Mouse (Mus musculus) adrenal gland, adult 2 months (tissue): ENCODE measurements around the gene Lrrc46. TPM values are rescaled to one million over a fixed set of nuclear protein-coding genes. Genes with fewer than 3 reads are reported as not detected.
A peak's percentile ranks its signal among the peaks of the same experiment; 100 is the strongest.

Experiments used
- DNase-seq: peaks from one replicate; pipeline ENCODE4 v3.0.0; 2021
- microRNA-seq, 2 experiments: library from miRNA; unstranded; fragments of <30 nt; microRNA quantifications; one replicate each; pipeline ENCODE4 v1.2.0; 2021
- polyA plus RNA-seq: library from polyadenylated mRNA; depleted of rRNA; stranded (reverse); fragments of >200 nt; gene quantifications from 2 replicates; pipeline ENCODE4 v1.2.3, GENCODE M21; 2012; rRNA removed
- total RNA-seq, 2 experiments: library from RNA; stranded (reverse); gene quantifications; 2 replicates each; pipeline ENCODE4 v1.2.3; 2021

Lrrc46 gene
- total and polyA plus RNA-seq, 3 experiments, result 0.47 to 1.1 (median 0.98) TPM

GRCm38 (mm10) chr11:97013121-97013670 is 28.0 kb downstream of the Lrrc46 start, which contains the start of gene Sp6:
Gene Sp6 (plus strand): TSS chr11:97013394.
- no peak for DNase-seq

GRCm38 (mm10) chr11:97009198-97009790 is 31.9 kb downstream of the Lrrc46 start:
- no peak for DNase-seq

GRCm38 (mm10) chr11:97007093-97007794 is 34.0 kb downstream of the Lrrc46 start:
- no peak for DNase-seq

DNA sequence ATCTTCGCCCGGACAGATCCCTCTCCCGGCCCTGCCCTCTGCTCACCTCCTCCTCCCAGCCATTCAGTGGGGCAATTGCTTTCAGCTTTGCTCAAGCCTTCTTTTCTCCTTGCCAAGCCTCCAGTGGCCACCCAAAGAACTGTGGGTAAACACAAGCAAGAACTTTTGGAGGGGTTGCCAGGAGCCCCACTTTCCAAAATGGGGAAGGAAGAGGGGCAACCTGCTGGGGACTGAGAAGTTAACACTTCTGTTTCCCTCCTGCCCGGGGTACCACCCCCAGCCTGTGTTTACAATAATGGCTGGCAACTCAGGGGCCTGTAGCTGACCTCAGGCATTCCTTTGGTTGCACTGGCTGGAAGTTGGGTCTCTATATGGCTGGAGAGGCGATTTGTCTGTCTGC is 38.0 kb downstream of the Lrrc46 start:
- DNase-seq, result no peak

- DNase-seq, result peak; percentile 44
Measured at GRCm38 (mm10) chr11:96997380-96997956, 43.7 kb downstream of the Lrrc46 start.

DNA sequence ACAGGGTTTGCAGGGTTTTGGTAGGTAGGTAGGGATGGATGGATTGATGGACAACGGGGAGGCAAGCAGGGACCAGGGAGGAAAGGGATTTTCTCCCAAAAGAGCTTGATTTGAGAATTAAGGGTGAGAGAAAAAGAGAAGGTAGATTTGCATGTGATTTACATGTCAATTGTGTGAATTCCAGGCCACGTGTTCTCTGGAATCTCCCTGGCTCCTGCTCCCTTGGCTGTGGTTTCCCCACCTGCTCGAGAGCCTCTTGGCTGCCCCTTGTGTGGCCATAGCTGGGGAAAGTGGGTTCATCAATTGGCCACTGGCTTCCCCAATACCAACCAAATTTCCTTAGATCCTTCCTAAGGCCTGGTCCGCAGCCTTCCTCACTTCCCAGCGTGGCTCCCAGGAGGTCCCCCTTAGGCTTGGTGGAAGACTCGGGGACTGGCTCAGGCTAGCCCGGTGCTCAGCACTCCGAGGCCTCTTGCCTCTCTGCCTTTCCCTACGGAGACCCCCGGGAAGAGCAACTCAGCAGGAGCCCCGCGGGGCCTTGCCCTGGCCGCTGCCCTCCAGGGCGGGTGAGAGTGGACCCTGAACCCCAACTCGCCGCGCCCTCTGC is 44.3 kb downstream of the Lrrc46 start:
- DNase-seq, result no peak

DNA sequence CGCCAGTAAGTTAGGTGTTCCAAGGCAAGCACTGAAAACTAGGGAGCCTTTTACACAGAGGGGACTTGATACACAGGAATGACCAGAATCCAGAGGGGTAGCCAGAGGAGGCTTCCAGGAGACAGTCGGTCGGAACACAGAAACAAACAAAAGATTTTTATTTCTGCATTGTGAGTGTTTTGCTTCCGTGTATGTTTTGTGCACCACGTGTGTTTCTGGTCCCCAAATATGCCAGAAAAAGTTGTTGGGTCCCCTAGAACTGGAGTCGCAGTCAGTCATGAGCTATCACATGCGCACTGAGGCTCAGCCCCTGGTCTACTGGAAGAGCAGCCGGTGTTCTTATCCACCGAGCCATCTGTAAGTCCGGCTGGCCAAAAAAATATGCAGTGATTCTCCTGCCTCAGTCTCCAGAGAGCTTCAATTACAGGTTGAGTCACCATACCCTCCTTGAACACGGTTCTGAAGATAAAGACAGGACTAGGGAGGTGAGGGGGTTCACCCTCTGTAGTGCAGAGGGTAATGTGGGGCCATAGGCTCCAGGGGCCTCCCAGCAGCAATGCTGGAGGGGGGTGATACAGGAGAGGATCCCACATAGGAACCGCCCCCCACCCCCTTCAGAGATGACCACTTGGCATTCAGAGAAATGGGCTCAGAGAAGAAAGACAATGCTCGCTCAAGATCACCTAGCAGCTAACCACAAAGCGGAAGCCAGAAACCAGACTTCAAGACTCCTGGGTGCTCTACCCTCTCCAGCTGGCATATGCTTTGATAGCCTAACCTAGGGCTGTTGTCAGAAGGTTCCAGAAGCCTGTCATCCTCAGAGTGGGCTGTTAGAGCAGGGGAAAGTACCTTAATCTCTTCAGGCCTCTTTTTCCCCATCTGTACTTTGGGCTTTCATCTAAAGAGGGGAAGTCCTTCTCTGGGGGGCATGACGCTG is 45.1 kb downstream of the Lrrc46 start:
- DNase-seq, result no peak

DNA sequence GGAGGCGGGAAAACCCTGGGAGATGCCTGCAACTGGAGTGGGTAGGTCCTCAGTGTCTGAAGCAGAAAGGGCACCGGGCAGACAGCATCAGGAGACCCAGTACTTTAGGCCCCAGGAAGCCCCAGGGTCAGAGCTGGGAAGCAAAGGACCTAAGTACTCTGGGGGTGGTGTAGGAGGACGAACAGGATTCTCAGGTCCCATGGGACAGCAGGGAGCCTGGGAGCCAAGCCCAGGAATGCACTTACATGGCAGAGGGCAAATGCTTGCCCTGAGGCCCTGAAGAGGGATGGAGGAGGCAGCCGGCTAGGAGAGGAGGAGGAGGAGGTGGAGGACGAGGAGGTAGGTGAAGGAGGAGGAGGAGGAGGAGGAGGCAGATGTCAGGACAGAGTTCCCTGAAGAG is 46.2 kb downstream of the Lrrc46 start:
- DNase-seq, result no peak

GRCm38 (mm10) chr11:96992722-96993311 is 48.4 kb downstream of the Lrrc46 start:
- DNase-seq, result peak; percentile 50

DNA sequence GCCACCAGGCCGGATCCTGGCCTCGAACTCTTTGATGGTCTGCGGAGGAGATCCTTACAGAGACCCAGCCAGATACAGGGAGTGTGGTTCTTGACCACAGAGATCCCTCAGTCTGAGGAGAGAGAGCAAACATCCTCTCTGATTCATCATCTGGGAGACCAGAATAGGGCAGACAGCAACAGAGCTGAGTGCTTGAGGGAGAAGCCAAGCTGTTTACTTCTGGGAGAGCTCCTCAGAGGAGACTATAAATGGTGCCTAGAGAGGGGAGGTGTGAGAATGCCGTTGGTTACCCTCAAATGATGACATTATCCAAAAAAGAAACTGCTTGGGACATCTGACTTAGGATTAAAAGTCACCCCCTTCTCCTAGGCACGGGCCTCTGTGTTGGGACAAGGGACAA is 49.7 kb downstream of the Lrrc46 start:
- DNase-seq, result no peak

GRCm38 (mm10) chr11:96987873-96988655 is 53.1 kb downstream of the Lrrc46 start:
- no peak for DNase-seq

GRCm38 (mm10) chr11:96986463-96986862 is 54.7 kb downstream of the Lrrc46 start:
- DNase-seq, result no peak

GRCm38 (mm10) chr11:96984903-96985302 is 56.3 kb downstream of the Lrrc46 start:
- DNase-seq, result no peak

Small RNA genes lying within 50 kb of the gene (microRNA-seq; reads per million reads assigned to microRNA genes)
- 0 to 1.1 reads per million in 2 experiments for gene Mir8103

Other genes with a start within 250 kb of the Lrrc46 start
- 100 to 1,000 TPM; 497 to 817 TPM for gene Nfe2l1, start 211.4 kb downstream of the Lrrc46 start, total RNA-seq
- gene Nfe2l1, start 211.4 kb downstream of the Lrrc46 start, polyA plus RNA-seq, result 504 and 806 TPM in 2 replicates
- 10 to 100 TPM; 57.1 to 76.8 TPM for gene Copz2, start 191.5 kb downstream of the Lrrc46 start, total RNA-seq
- 90.7 and 107 TPM in 2 replicates for gene Copz2, start 191.5 kb downstream of the Lrrc46 start, polyA plus RNA-seq
- 10 to 100 TPM; 39.8 to 52.9 TPM for gene Cdk5rap3, start 124.9 kb downstream of the Lrrc46 start, total RNA-seq
- gene Cdk5rap3, start 124.9 kb downstream of the Lrrc46 start, polyA plus RNA-seq, result 32.8 and 35.4 TPM in 2 replicates
- gene Prr15l, start 113.3 kb downstream of the Lrrc46 start, total RNA-seq, result under 1 TPM; 0.52 to 0.66 TPM
- not detected in 2 replicates for gene Prr15l, start 113.3 kb downstream of the Lrrc46 start, polyA plus RNA-seq
- 10 to 100 TPM; 29.3 to 37.4 TPM for gene Pnpo, start 97.4 kb downstream of the Lrrc46 start, total RNA-seq
- gene Pnpo, start 97.4 kb downstream of the Lrrc46 start, polyA plus RNA-seq, result 43.0 and 52.9 TPM in 2 replicates
- 10 to 100 TPM; 15.4 to 18.6 TPM for gene Sp2, start 58.4 kb downstream of the Lrrc46 start, total RNA-seq
- gene Sp2, start 58.4 kb downstream of the Lrrc46 start, polyA plus RNA-seq, result 15.2 and 19.3 TPM in 2 replicates
- gene Sp6, start 28.0 kb downstream of the Lrrc46 start, total RNA-seq, result under 1 TPM; 0.09 to 0.24 TPM
- gene Sp6, start 28.0 kb downstream of the Lrrc46 start, polyA plus RNA-seq, result 0.10 and 0.31 TPM in 2 replicates
- 10 to 100 TPM; 13.3 to 25.0 TPM for gene Scrn2, start 11.5 kb downstream of the Lrrc46 start, total RNA-seq
- gene Scrn2, start 11.5 kb downstream of the Lrrc46 start, polyA plus RNA-seq, result 27.6 and 28.6 TPM in 2 replicates
- 100 to 1,000 TPM; 130 to 154 TPM for gene Mrpl10, start 153 bp upstream of the Lrrc46 start, total RNA-seq
- 197 and 276 TPM in 2 replicates for gene Mrpl10, start 153 bp upstream of the Lrrc46 start, polyA plus RNA-seq
- gene Osbpl7, start 9.2 kb upstream of the Lrrc46 start, total RNA-seq, result 10 to 100 TPM in 1 of 2 experiments, 1 to 10 TPM in 1; 7.4 to 12.7 TPM
- gene Osbpl7, start 9.2 kb upstream of the Lrrc46 start, polyA plus RNA-seq, result 14.8 and 16.0 TPM in 2 replicates
- under 1 TPM; 0.26 to 0.31 TPM for gene Tbx21, start 73.9 kb upstream of the Lrrc46 start, total RNA-seq
- 0.53 and 0.73 TPM in 2 replicates for gene Tbx21, start 73.9 kb upstream of the Lrrc46 start, polyA plus RNA-seq
- 10 to 100 TPM in 1 of 2 experiments, 1 to 10 TPM in 1; 9.7 to 13.1 TPM for gene Tbkbp1, start 110.1 kb upstream of the Lrrc46 start, total RNA-seq
- 33.8 and 53.8 TPM in 2 replicates for gene Tbkbp1, start 110.1 kb upstream of the Lrrc46 start, polyA plus RNA-seq
- 100 to 1,000 TPM in 1 of 2 experiments, 10 to 100 TPM in 1; 98.1 to 113 TPM for gene Kpnb1, start 146.5 kb upstream of the Lrrc46 start, total RNA-seq
- gene Kpnb1, start 146.5 kb upstream of the Lrrc46 start, polyA plus RNA-seq, result 8.8 and 11.4 TPM in 2 replicates
- 10 to 100 TPM; 69.2 to 70.2 TPM for gene Npepps, start 239.2 kb upstream of the Lrrc46 start, total RNA-seq
- gene Npepps, start 239.2 kb upstream of the Lrrc46 start, polyA plus RNA-seq, result 29.8 and 34.3 TPM in 2 replicates